Mouse (Mus musculus) intestine, embryonic 16.5 days (tissue): ENCODE data around the gene Mrpl52. TPM values are rescaled to one million over a fixed set of nuclear protein-coding genes. Genes with fewer than 3 reads are reported as not detected.
A peak's percentile ranks its signal among the peaks of the same experiment; 100 is the strongest.

ENCODE experiments used
- ATAC-seq: fragments of 200-750 bp; cut with Nextera tagmentation; 2 replicates; pipeline ENCODE4 v1.8.0; 2017; ENCODE audit warnings: moderate TSS enrichment, moderate library complexity
- H3K27ac ChIP-seq: fragments of 300-500 bp; sonication (generic); 2 replicates; pipeline ENCODE4 v1.5.1; 2014; ENCODE audit warnings: mild to moderate bottlenecking, low read length
- H3K27me3 ChIP-seq: fragments of 300-500 bp; sonication (generic); replicated peaks from 2 replicates; pipeline ENCODE4 v1.6.1; 2014; ENCODE audit warnings: low read length, control low read depth, mixed read lengths; ENCODE audit not compliant: control insufficient read depth, insufficient read depth
- H3K36me3 ChIP-seq: fragments of 300-500 bp; sonication (generic); 2 replicates; pipeline ENCODE4 v1.6.1; 2014; ENCODE audit warnings: low read length, control low read depth; ENCODE audit not compliant: control insufficient read depth, insufficient read depth
- H3K4me1 ChIP-seq: fragments of 300-500 bp; sonication (generic); 2 replicates; pipeline ENCODE4 v1.6.1; 2014; ENCODE audit warnings: low read length, control low read depth, mixed read lengths; ENCODE audit not compliant: control insufficient read depth, insufficient read depth
- H3K4me2 ChIP-seq: fragments of 300-500 bp; sonication (generic); 2 replicates; pipeline ENCODE4 v1.6.1; 2014; ENCODE audit warnings: low read depth, low read length, control low read depth
- H3K4me3 ChIP-seq: fragments of 300-500 bp; sonication (generic); 2 replicates; pipeline ENCODE4 v1.5.1; 2014; ENCODE audit warnings: mild to moderate bottlenecking, low read length
- H3K9ac ChIP-seq: fragments of 300-500 bp; sonication (generic); 2 replicates; pipeline ENCODE4 v1.6.1; 2014; ENCODE audit warnings: low read depth, low read length
- H3K9me3 ChIP-seq: fragments of 300-500 bp; sonication (generic); 2 replicates; pipeline ENCODE4 v1.6.1; 2016; ENCODE audit warnings: low read length, control low read depth; ENCODE audit not compliant: control insufficient read depth
- WGBS: fragments of 180-500 bp; shearing (Covaris S2); extraction: QIAGEN DNeasy Blood & Tissue Kit; methylation state at CpG from one replicate; pipeline ENCODE4 v1.1.7; 2014; 5-methylcytosine and 5-hydroxymethylcytosine counted together
- polyA plus RNA-seq: library from polyadenylated mRNA; unstranded; fragments of >200 nt; fragmentation: Nextera tagmentation; extraction: Ambion mirVana; gene quantifications from 2 replicates; pipeline ENCODE4 v1.2.1, GENCODE M21; 2015

Gene Mrpl52
- polyA plus RNA-seq, 1 experiment from 2014 or later = 267 TPM

DNA sequence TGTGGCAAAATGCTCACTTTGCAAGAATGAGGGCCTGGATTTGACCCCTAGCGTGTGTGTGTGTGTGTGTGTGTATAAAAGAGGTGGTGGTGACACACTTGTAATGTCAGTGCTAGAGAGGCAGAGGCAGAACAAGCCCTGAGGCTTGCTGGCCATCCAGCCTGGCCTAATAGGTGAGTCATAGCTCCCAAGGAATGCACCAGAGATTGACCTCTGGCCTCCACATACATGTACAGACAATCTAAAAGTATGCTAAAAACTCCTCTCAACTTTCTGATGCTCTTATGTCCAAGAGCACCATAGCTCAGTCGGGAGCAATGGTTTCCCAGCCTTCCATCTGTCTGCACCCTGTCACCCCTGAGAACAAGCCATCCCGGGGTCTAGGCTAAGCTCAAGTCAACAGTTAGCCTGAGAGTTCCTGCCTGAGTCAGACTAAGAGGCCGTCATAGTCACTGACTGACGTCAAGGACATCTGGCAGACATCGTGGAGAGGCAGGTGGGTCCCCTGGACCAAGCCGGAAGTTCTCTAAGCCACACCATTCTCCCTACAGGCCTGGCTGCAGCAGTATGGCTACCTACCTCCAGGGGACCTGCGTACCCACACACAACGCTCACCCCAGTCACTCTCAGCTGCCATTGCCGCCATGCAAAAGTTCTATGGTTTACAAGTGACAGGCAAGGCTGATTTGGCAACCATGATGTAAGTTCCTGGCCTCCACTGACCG is 8.6 kb downstream of the Mrpl52 start:
- H3K9me3 ChIP-seq = no peaks in the 10 kb centered on the region
- 82% methylated on average over 11 of the region's 11 CpGs for WGBS
- H3K9ac ChIP-seq = no peak overlapping the region
- H3K4me3 ChIP-seq = no peak overlapping the region
- H3K27ac ChIP-seq = no peak overlapping the region
- no peak for ATAC-seq
- H3K4me2 ChIP-seq = no peak overlapping the region
- peaks cover 22% of the 10 kb centered on the region for H3K36me3 ChIP-seq
- peaks cover 26% of the 10 kb centered on the region for H3K4me1 ChIP-seq
- no peaks in the 10 kb centered on the region for H3K27me3 ChIP-seq

DNA sequence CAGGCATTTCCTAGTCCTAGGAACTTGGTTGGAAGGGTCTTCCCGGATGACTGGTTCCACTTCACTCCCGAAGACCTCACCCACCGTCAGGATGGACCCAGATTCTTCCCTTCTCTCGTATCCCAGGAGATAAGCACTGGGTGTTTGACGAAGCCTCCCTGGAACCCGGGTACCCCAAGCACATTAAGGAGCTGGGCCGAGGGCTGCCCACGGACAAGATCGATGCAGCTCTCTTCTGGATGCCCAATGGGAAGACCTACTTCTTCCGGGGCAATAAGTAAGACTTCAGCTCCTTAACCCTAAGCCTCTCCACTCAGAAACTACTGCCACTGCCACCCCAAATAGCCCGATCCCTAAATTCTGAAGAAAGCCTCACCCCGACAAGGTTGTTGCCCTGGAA is 12.4 kb downstream of the Mrpl52 start:
- no peak for ATAC-seq
- H3K36me3 ChIP-seq = peaks cover 25% of the 10 kb centered on the region
- H3K9ac ChIP-seq = no peak overlapping the region
- no peak overlapping the region for H3K4me3 ChIP-seq
- H3K4me1 ChIP-seq = peaks cover 18% of the 10 kb centered on the region
- no peak overlapping the region for H3K4me2 ChIP-seq
- no peaks in the 10 kb centered on the region for H3K9me3 ChIP-seq
- no peaks in the 10 kb centered on the region for H3K27me3 ChIP-seq
- WGBS = 86% methylated on average over 12 of the region's 12 CpGs
- H3K27ac ChIP-seq = no peak overlapping the region

DNA sequence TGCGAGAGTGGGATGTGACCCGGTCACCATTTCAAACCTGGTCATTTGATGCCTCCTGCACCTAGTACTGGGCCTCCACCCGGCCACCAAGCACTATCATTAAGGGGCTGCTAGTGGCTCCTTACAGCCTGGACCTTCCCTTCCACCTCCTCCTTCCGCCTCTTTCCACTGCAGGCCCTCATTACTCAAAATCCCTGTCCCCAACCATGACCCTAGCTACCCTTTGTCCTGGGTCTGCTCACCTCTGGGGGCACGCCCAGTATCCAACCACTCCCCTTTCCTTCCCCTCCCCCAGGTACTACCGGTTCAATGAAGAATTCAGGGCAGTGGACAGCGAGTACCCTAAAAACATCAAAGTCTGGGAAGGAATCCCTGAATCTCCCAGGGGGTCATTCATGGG is 12.9 kb downstream of the Mrpl52 start:
- H3K36me3 ChIP-seq = peaks cover 25% of the 10 kb centered on the region
- no peak for ATAC-seq

DNA sequence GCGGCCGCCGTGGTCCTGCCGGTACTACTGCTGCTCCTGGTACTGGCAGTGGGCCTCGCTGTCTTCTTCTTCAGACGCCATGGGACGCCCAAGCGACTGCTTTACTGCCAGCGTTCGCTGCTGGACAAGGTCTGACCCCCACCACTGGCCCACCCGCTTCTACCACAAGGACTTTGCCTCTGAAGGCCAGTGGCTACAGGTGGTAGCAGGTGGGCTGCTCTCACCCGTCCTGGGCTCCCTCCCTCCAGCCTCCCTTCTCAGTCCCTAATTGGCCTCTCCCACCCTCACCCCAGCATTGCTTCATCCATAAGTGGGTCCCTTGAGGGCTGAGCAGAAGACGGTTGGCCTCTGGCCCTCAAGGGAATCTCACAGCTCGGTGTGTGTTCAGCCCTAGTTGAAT is 13.8 kb downstream of the Mrpl52 start:
- peaks cover 11% of the 10 kb centered on the region; the same call in 1 of the 2 replicates for H3K4me1 ChIP-seq
- peaks cover 25% of the 10 kb centered on the region for H3K36me3 ChIP-seq
- no peak overlapping the region for H3K4me3 ChIP-seq
- H3K27me3 ChIP-seq = no peaks in the 10 kb centered on the region
- WGBS = 93% methylated on average over 14 of the region's 14 CpGs
- no peak overlapping the region for H3K9ac ChIP-seq
- H3K9me3 ChIP-seq = no peaks in the 10 kb centered on the region
- ATAC-seq = no peak
- no peak overlapping the region for H3K27ac ChIP-seq
- no peak overlapping the region for H3K4me2 ChIP-seq

More for the DNA sequence above, 12.9 kb downstream of the Mrpl52 start:
- Histone ChIP-seq H3K9me3 (no peaks in the 10 kb centered on the region), H3K9ac (no peak overlapping the region), H3K27ac (no peak overlapping the region), H3K4me2 (no peak overlapping the region), H3K4me3 (no peak overlapping the region), H3K27me3 (no peaks in the 10 kb centered on the region), H3K4me1 (peaks cover 14% of the 10 kb centered on the region; the same call in 1 of the 2 replicates)
- 68% methylated on average over 7 of the region's 7 CpGs for WGBS

DNA sequence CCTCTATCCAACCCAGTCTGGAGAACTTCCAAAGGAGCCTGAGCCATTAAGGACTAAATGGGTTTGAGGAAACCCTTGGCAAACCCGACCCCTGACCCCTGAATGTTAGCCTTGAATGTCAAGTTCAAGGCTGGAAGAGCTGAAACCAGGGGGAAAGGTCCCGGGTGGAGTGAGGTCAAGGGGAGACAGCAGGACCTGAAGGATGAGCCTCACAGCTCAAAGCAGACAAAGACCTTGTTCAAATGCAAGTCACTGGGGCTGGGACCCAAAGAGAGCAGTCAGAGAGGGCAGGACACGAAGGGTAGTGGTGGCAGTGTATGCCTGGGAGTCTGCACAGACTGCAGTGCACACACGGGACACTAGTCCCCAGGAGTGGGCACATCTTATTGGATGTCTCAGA is 14.7 kb downstream of the Mrpl52 start:
- Histone ChIP-seq H3K9me3 (no peaks in the 10 kb centered on the region), H3K9ac (no peak overlapping the region), H3K27ac (no peak overlapping the region), H3K4me3 (no peak overlapping the region), H3K4me1 (peaks cover 11% of the 10 kb centered on the region; the same call in 1 of the 2 replicates), H3K36me3 (peaks cover 25% of the 10 kb centered on the region), H3K4me2 (no peak overlapping the region), H3K27me3 (no peaks in the 10 kb centered on the region)
- WGBS = 85% methylated on average over 4 of the region's 4 CpGs
- ATAC-seq = no peak

DNA sequence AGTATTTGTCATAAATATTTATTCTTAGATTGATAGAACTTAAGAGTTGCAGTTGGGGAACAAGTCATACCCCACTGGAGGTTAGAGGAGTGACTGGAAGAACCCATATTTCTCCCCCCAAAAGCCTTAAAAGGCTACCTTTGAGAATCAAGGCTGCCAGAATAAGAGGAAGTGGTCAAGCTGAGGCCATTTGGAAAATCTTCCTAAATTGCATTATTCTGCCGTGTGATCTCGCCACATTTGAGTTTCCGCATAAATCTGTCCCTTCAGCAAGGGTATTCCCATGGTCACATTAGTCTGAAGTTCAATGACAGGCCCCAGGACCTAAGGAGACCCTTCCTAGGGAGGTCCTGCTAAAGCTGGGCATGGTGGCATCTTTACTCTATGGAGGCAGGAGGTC is 15.8 kb downstream of the Mrpl52 start:
- Histone ChIP-seq H3K9ac (no peak overlapping the region), H3K27me3 (no peaks in the 10 kb centered on the region), H3K27ac (peak overlapping the region; percentile 33; the same call in 1 of the 2 replicates), H3K4me2 (no peak overlapping the region), H3K36me3 (peaks cover 21% of the 10 kb centered on the region), H3K9me3 (no peaks in the 10 kb centered on the region), H3K4me1 (peaks cover 11% of the 10 kb centered on the region; the same call in 1 of the 2 replicates), H3K4me3 (no peak overlapping the region)
- no peak for ATAC-seq
- 83% methylated on average over 3 of the region's 3 CpGs for WGBS

DNA sequence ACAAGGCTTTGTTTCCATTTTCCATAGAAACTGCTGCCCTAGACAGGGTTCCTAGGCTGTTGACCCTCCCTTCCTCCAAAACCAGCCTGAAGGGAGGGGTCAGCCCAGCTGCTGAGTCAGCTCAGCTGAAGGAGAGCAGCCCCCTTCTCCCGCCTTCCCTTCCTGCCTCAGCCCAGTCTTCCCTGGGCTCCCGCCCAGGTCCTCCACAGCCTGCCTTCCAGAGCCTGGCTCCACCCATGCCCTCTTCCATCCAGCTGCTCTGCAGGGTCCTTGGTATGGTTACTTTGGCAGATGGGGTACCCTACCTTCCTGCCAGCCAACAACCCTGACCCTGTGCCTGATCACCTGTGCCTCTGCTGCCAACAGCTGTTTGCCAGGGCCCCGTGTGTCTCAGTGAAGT is 16.5 kb downstream of the Mrpl52 start:
- peaks cover 11% of the 10 kb centered on the region; the same call in 1 of the 2 replicates for H3K4me1 ChIP-seq
- peaks cover 21% of the 10 kb centered on the region for H3K36me3 ChIP-seq
- WGBS = 26% methylated on average over 3 of the region's 3 CpGs
- H3K27me3 ChIP-seq = no peaks in the 10 kb centered on the region
- H3K9ac ChIP-seq = 0 out of 2 replicates have a peak overlapping the region, but pooled peaks have one; percentile 24
- H3K4me2 ChIP-seq = no peak overlapping the region
- peak overlapping the region; percentile 87 for H3K27ac ChIP-seq
- no peaks in the 10 kb centered on the region for H3K9me3 ChIP-seq
- ATAC-seq = peak; percentile 81
- H3K4me3 ChIP-seq = no peak overlapping the region

DNA sequence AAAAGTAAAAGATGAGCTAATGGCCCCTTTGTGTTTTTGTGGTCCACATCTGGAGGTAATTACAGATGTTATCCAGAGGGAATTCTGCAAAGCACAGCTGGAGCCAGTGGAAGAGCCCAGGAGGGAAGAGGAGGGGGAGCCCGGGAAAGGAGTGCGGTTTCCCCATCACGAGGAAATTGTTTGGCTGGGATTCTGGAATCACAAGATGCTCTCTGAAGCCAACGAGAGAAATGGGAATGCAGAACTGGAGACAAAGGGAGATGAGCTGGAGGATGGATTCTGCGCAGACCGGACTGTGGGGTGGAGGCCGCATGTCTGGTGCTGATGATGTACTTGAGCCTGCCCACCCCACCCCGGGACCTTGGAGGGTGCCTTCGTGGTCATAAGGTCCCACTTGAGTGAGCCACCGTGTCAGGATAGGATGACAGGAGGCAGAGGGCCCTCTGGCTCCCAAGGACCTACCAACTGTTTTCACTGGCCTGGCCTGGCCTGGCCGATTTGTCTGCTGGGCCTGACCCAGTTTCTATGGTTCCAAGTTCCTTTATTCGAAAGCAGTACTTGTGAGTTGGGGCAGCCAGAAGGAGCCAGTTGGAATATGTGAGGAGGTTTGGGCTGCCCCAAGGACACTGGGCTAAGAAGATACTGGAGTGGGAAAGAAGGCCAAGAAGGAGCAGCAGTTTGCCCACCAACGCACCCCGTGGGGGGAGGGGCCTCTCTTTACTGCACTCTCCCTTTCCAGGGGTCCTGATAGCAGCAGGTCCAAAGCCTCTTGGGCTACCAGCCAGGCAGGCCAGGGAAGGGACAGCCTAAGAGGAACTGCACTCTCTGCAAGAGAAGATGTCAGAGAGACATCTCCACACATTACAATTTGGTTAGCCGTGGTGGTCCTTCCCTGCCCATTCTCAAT is 17.3 kb downstream of the Mrpl52 start:
- H3K4me2 ChIP-seq = no peak overlapping the region
- ATAC-seq = peak; percentile 62
- peak overlapping the region; percentile 87 for H3K27ac ChIP-seq
- no peak overlapping the region for H3K4me3 ChIP-seq
- no peaks in the 10 kb centered on the region for H3K9me3 ChIP-seq
- no peaks in the 10 kb centered on the region for H3K27me3 ChIP-seq
- peaks cover 13% of the 10 kb centered on the region for H3K36me3 ChIP-seq
- H3K4me1 ChIP-seq = peaks cover 14% of the 10 kb centered on the region; the same call in 1 of the 2 replicates
- WGBS = 59% methylated on average over 15 of the region's 15 CpGs
- 0 out of 2 replicates have a peak overlapping the region, but pooled peaks have one; percentile 24 for H3K9ac ChIP-seq

DNA sequence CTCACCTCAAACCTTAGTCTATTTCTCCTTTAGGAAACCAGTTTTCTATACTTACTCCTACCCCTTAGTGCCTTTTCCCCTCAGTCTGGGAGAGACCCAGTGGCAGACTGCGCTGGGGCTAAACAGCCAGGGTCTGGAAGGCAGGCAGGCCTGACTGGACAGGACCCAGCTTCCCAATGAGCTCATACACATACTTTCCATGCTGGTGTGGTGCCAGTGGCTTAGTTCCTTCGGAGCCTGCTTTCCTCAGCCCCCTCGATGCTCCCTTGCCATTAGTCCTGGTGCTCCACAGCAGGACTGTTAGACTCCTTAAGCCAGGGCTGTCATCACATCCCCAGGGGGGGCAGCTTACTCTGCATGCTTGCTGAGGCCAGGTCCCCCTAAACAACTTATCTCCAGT is 18.8 kb downstream of the Mrpl52 start:
- Histone ChIP-seq H3K27ac (no peak overlapping the region), H3K9me3 (no peaks in the 10 kb centered on the region), H3K9ac (no peak overlapping the region), H3K4me2 (no peak overlapping the region), H3K36me3 (peaks cover 2% of the 10 kb centered on the region; the same call in 1 of the 2 replicates), H3K4me3 (no peak overlapping the region), H3K4me1 (peaks cover 14% of the 10 kb centered on the region; the same call in 1 of the 2 replicates), H3K27me3 (no peaks in the 10 kb centered on the region)
- WGBS = 55% methylated on average over 3 of the region's 3 CpGs
- ATAC-seq = no peak
